Mouse (Mus musculus) T-cell, adult 66 days (primary cell): Measurements from ENCODE around the gene Sigmar1. TPM values are rescaled to one million over a fixed set of nuclear protein-coding genes. Genes with fewer than 3 reads are reported as not detected.

Experiments
- total RNA-seq, 2 experiments: library from RNA; stranded (reverse); gene quantifications; 3 replicates in 1 of 2; 4 replicates in 1 of 2; pipeline ENCODE4 v1.2.4; 2023

Sigmar1 gene
- total RNA-seq, result 10 to 100 TPM; 23.2 to 24.9 TPM

DNA sequence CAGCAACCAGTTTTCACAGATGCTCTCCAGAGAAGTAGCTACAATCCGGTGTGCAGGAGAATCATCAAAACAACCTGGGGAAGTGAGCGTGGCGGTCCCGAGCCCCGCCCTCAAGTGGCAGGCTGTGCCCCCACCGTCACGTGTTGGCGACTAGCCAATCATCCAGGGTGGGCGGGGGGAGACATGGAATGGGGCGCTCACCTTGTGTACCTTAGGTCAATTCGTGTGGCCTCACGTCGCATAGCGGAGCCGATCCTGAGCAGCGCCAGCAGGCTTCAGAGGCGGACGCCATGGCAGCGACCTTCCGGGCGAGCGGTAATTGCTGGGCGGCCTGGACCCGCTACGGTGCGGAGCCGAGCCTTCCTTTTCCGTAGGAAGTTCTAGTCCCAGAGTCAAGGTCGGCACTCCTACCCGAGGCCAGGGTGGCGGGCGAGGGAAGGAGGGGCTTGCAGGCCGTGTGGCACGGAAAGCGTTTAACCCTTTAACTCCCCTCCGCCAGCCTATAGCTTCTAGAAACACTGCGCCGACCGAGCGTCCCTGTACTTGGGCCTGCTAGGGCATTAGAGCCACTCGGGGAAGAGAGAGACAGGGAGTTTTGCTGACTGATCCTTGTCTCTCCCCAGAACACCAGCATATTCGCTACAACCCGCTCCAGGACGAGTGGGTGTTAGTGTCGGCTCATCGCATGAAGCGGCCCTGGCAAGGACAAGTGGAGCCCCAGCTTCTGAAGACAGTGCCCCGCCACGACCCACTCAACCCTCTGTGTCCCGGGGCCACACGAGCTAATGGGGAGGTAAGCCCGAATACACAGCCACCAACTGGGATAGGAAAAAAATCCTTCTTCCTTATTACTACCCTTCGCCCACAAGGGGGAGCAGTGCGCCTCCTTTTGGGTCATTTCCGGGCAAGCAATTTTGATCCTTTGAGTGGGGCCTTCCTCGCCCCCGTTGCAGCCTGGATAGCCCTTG, at the start of gene Sigmar1:
TSS of gene Sigmar1 (minus strand) at position 820 of the 968 bp plus-strand sequence.

DNA sequence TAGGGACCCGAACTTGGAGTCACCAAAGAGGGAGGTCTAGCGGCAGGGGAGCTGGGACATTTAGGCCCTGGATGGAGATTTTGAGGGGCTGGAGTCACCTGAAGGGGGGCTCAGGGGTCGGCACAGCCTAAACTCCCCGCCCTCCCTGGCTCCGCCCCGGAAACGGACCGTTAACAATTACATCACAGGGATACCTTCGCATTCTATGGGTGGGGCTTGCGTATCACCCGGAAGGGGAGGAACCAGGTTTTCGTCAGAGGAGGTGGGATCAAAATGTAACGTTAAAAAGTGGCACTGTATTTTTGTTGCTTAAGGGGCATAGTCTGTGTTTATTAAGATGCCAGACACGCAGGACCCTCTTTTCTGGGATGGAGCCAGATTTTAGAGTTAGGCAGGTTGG, 18.0 kb upstream of the Sigmar1 start, which contains the start of gene Ccl27a:
TSS of gene Ccl27a (minus strand) at position 246 of the 400 bp plus-strand sequence.

DNA sequence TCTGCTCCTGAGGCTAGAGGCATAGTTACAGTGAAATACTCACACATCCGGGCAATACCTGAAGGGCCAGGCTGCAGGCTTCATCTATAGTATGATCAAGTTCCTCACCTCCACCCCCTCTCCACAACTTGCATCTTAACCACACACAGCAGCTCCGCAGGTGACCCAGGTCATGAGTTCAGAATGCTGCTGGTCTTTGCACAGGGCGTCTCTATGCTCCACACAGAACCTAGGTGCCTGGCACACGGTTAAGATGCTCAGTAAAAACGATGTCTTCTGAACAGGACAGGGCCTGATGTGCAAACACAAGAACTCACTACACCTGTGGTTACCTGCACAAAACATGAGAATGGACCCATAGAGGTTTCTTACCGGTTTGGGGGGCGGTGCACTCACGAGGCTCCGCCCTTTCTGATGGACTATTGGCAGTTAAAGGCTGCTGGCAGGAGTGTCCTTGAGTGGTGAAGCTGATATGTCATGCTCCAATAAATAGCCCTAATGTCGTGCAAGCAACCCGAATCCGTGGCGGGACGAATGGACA, 1.1 kb downstream of the Sigmar1 start, which contains the start of gene Galt:
TSS of gene Galt (plus strand) at position 432 of the 541 bp plus-strand sequence.

DNA sequence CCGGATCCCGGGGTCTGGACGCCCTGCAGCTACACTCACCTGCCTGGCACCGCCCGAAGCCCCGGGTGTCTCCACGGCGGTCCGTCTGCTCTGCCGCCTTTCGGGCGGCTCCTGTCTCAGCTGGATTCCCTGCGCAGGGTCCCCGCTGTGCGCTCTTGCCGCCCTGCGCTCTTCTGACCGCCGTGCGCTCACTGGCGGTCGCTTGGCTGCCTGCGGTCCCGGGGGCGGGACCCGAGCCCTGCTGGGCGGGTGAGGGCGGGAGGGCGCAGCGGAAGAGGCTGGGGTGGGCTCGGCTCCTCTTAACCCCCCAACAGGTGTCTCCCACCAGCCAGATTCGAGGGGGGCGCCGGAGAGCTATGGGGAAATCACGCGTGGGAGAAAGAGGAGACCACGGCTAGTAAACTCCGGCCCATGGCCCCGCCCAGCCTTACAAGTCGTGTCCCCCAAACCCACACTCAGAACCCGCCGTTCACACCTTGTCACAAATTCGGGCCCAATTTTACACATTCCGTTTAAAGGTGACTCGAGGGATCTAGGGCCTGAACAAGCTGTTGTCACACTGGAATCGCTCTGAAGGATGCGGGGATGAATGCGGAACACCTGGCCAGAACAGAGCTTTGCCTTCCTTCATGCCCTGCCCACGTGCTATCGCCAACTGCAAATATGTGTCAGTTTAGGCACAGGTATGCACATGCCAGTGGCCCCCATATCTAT, 24.7 kb downstream of the Sigmar1 start, which contains the start of gene Arid3c:
TSS of gene Arid3c (minus strand) at position 91 of the 714 bp plus-strand sequence.

GRCm38 (mm10) chr4:41722918-41723351, 33.0 kb downstream of the Sigmar1 start, which contains the start of gene Dctn3:
TSS of gene Dctn3 (minus strand) at chr4:41723170.

GRCm38 (mm10) chr4:41713197-41714067, 42.5 kb downstream of the Sigmar1 start, which contains the start of gene Rpp25l:
TSS of gene Rpp25l (minus strand) at chr4:41713534.

DNA sequence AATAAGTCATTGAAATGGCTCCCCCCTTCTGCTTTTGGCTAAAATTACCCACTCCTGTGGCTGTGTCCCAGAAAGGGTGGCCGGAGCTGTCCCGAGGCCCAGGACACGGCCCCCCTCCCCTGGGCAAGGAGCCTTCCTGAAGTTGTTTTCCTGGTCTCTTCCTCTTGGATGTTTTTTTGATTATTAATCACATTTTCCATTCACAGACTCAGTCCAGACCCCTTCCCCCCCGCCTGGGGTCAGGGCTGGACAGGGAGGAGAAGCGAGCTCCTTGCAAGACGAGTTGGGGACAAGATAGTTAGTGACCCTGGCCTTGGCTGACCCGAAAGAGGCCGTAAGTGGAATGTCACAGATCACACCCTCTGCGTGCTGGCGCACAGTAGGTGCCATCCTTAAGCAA, 56.2 kb downstream of the Sigmar1 start, which contains the start of gene Il11ra1:
TSS of gene Il11ra1 (plus strand) at position 207 of the 400 bp plus-strand sequence.

DNA sequence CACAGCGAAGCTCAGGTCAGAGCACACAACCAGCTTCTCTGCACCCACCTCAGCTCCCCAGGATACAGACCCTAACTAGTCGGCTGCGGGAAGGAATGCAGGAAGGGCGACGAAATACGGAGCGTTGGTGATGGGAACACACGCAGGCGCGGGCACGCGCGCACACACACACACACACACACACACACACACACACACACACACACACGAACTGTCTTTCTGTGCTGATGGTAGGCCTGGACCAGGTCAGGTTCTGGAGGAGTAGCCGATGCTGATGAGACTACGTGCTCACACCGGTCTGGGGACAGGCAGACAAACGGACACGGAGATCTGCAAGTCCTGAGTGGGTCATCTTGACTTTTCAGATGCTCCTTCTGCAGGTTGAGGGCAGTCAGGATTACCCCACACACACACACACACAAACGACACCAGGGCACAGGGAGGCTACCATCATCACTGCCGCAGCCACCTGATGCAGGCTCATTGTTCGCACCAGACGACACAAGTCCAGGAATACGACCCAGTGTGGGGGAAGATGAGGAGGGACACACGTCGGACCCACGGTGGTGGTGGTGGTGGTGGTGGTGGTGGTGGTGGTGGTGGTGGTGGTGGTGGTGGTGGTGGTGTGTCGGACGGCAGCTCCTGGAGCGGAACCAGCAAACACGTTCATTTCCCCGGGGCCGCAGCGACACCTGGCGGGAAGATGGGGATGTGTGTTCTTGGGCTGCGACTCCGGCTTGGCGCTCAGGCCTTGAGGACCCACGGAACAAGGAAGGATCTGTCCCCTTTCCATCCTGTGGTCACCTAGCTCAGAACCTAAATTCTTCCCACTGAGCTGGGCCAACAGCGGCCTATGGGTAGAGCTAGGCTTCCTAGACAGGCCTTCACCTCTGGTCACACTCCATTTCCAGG, 58.8 kb downstream of the Sigmar1 start, which contains the start of gene Cntfr:
TSS of gene Cntfr (minus strand) at position 160 of the 912 bp plus-strand sequence.

Other genes starting within 250 kb of the Sigmar1 start
- not detected for gene 1110017D15Rik, start 238.8 kb downstream of the Sigmar1 start, total RNA-seq
- gene Fam219a, start 186.6 kb downstream of the Sigmar1 start, total RNA-seq, result 10 to 100 TPM in 1 of 2 experiments, 1 to 10 TPM in 1; 9.9 to 14.5 TPM
- not detected for gene Dnaic1, start 186.4 kb downstream of the Sigmar1 start, total RNA-seq
- not detected for gene Enho, start 115.8 kb downstream of the Sigmar1 start, total RNA-seq
- gene Cntfr, start 59.1 kb downstream of the Sigmar1 start, total RNA-seq, result not detected
- gene Il11ra1, start 56.2 kb downstream of the Sigmar1 start, total RNA-seq, result 10 to 100 TPM; 19.6 to 21.7 TPM
- 10 to 100 TPM; 29.6 to 37.3 TPM for gene Rpp25l, start 42.6 kb downstream of the Sigmar1 start, total RNA-seq
- 10 to 100 TPM; 52.7 to 58.8 TPM for gene Dctn3, start 33.0 kb downstream of the Sigmar1 start, total RNA-seq
- under 1 TPM in 1 of 2 experiments, not detected in 1; 0.44 TPM for gene Arid3c, start 25.0 kb downstream of the Sigmar1 start, total RNA-seq
- gene Galt, start 929 bp downstream of the Sigmar1 start, total RNA-seq, result 10 to 100 TPM; 57.6 to 57.9 TPM
- gene Ccl27a, start 18.1 kb upstream of the Sigmar1 start, total RNA-seq, result 10 to 100 TPM in 1 of 2 experiments, 1 to 10 TPM in 1; 9.0 to 12.4 TPM
- gene Gm21541, start 147.5 kb upstream of the Sigmar1 start, total RNA-seq, result not detected
- 1 to 10 TPM; 3.6 to 5.7 TPM for gene Gm20878, start 185.4 kb upstream of the Sigmar1 start, total RNA-seq
- not detected for gene Fam205a4, start 209.9 kb upstream of the Sigmar1 start, total RNA-seq